Mouse (Mus musculus) liver, embryonic 14.5 days (tissue): ENCODE data around the gene Rhox3a. TPM values are rescaled to one million over a fixed set of nuclear protein-coding genes. Genes with fewer than 3 reads are reported as not detected.
"Not testable (repeated sequence)": the region's sequence is repeated elsewhere in the genome, so short reads cannot be mapped to it uniquely, and the experiment has no call there.

Source experiments
- ATAC-seq: fragments of 200-750 bp; cut with Nextera tagmentation; 2 replicates; pipeline ENCODE4 v1.8.0; 2017; ENCODE audit warnings: moderate number of reproducible peaks, mild to moderate bottlenecking, moderate library complexity; ENCODE audit not compliant: insufficient read depth
- DNase-seq, 3 experiments: peaks; one replicate each; pipeline ENCODE4 v3.0.0-alpha.2; 2012 to 2013; ENCODE audit warnings: low read depth in 3 of 3, low spot score in 3 of 3
- H3K27ac ChIP-seq: fragments of 300-500 bp; sonication (generic); 2 replicates; pipeline ENCODE4 v1.5.1; 2014; ENCODE audit warnings: moderate library complexity, mild to moderate bottlenecking, control low read depth, inconsistent platforms
- H3K27me3 ChIP-seq: fragments of 300-500 bp; sonication (generic); 2 replicates; pipeline ENCODE4 v1.6.1; 2014; ENCODE audit warnings: mild to moderate bottlenecking, low read length, moderate library complexity; ENCODE audit not compliant: control insufficient read depth, insufficient read depth
- H3K36me3 ChIP-seq: fragments of 300-500 bp; sonication (generic); replicated peaks from 2 replicates; pipeline ENCODE4 v1.6.1; 2014; ENCODE audit warnings: low read depth; ENCODE audit not compliant: control insufficient read depth, insufficient read depth
- H3K4me1 ChIP-seq, 2 experiments: fragments of 200-500 bp in 1 of 2; fragments of 300-500 bp in 1 of 2; sonication (generic) in 1 of 2; replicated peaks; 2 replicates each; pipeline ENCODE4 v1.6.1; 2012 to 2014; ENCODE audit warnings: antibody characterized with exemption in 1 of 2, inconsistent platforms in 1 of 2, low read length in 1 of 2; ENCODE audit not compliant: control insufficient read depth in 2 of 2, insufficient read depth in 2 of 2
- H3K4me2 ChIP-seq: fragments of 300-500 bp; sonication (generic); 2 replicates; pipeline ENCODE4 v1.6.1; 2014; ENCODE audit warnings: low read depth, mild to moderate bottlenecking, control low read depth, moderate library complexity
- H3K4me3 ChIP-seq, 2 experiments: fragments of 200-500 bp in 1 of 2; fragments of 300-500 bp in 1 of 2; sonication (generic) in 1 of 2; 2 replicates each; pipeline ENCODE4 v1.5.1; 2012 to 2014; ENCODE audit warnings: low read depth in 2 of 2, low read length in 2 of 2, mild to moderate bottlenecking in 2 of 2, control low read depth in 1 of 2, inconsistent platforms in 1 of 2, moderate library complexity in 1 of 2; ENCODE audit not compliant: insufficient read depth in 1 of 2
- H3K9ac ChIP-seq: fragments of 300-500 bp; sonication (generic); replicated peaks from 2 replicates; pipeline ENCODE4 v1.6.1; 2014; ENCODE audit warnings: mild to moderate bottlenecking, control low read depth, moderate library complexity
- H3K9me3 ChIP-seq: fragments of 300-500 bp; sonication (generic); 2 replicates; pipeline ENCODE4 v1.6.1; 2016; ENCODE audit warnings: low read length, mixed read lengths; ENCODE audit not compliant: control insufficient read depth
- CTCF ChIP-seq: IDR thresholded peaks from 2 replicates; pipeline ENCODE4 v1.5.1; 2016; ENCODE audit warnings: antibody characterized with exemption, low read depth, control low read depth
- EP300 ChIP-seq: IDR thresholded peaks from 2 replicates; pipeline ENCODE4 v1.6.1; 2016; ENCODE audit warnings: antibody characterized with exemption, low read depth
- WGBS: fragments of 180-500 bp; shearing (Covaris S2); extraction: QIAGEN DNeasy Blood & Tissue Kit; methylation state at CpG from one replicate; pipeline ENCODE4 v1.1.7; 2014; ENCODE audit not compliant: insufficient replicate concordance; 5-methylcytosine and 5-hydroxymethylcytosine counted together
- polyA plus RNA-seq, 2 experiments: library from polyadenylated mRNA; depleted of rRNA in 1 of 2; stranded (reverse) in 1 of 2; unstranded in 1 of 2; fragments of >200 nt; fragmentation: Nextera tagmentation in 1 of 2; extraction: Ambion mirVana in 1 of 2; gene quantifications; 2 replicates each; pipeline versions ENCODE4 v1.2.1 to v1.2.3; 2012 to 2014

The Rhox3a gene
- polyA plus RNA-seq (2012; rRNA removed) (not detected in 2 replicates), polyA plus RNA-seq (2014; fragmentation: Nextera tagmentation; extraction: Ambion mirVana) (not detected in 2 replicates)

- not testable (repeated sequence) for H3K4me3 ChIP-seq, H3K9ac ChIP-seq, H3K4me1 ChIP-seq, H3K4me2 ChIP-seq, H3K27me3 ChIP-seq, H3K36me3 ChIP-seq, ATAC-seq, H3K27ac ChIP-seq, H3K9me3 ChIP-seq, DNase-seq
- 56% methylated on average over 1 of the region's 3 CpGs for WGBS
These were observed at the start of gene Rhox3a for GRCm38 (mm10) chrX:37249619-37250018. TSS of gene Rhox3a (plus strand) at chrX:37249919.

- Histone ChIP-seq H3K36me3 (no peaks in the 10 kb centered on the region), H3K27ac (no peak within 1 kb of the TSS), H3K4me1 (no peaks in the 10 kb centered on the region), H3K9ac (no peak within 1 kb of the TSS), H3K27me3 (no peaks in the 10 kb centered on the region), H3K9me3 (no peaks in the 10 kb centered on the region), H3K4me3 (no peak within 1 kb of the TSS), H3K4me2 (no peak within 1 kb of the TSS)
- TF ChIP-seq CTCF (no peak), EP300 (no peak)
- no peak for DNase-seq
- WGBS = 75% methylated on average over 10 of the region's 10 CpGs
- no peak for ATAC-seq
These were observed 38.8 kb upstream of the Rhox3a start, which contains the start of gene Gm9 for GRCm38 (mm10) chrX:37210941-37211340. TSS of gene Gm9 (minus strand) at chrX:37211041.

- not testable (repeated sequence) for H3K9me3 ChIP-seq, ATAC-seq, DNase-seq, H3K27ac ChIP-seq, H3K4me2 ChIP-seq, H3K4me1 ChIP-seq, H3K4me3 ChIP-seq, H3K36me3 ChIP-seq, H3K9ac ChIP-seq, H3K27me3 ChIP-seq
- 48% methylated on average over 1 of the region's 1 CpGs for WGBS
These were observed 27.6 kb upstream of the Rhox3a start, which contains the start of gene Rhox1 for GRCm38 (mm10) chrX:37222158-37222557. TSS of gene Rhox1 (minus strand) at chrX:37222258.

- not testable (repeated sequence) for H3K4me3 ChIP-seq, H3K27me3 ChIP-seq, H3K9me3 ChIP-seq, ATAC-seq, H3K36me3 ChIP-seq, H3K9ac ChIP-seq, DNase-seq, H3K4me2 ChIP-seq, H3K4me1 ChIP-seq, H3K27ac ChIP-seq
- no CpG with 5 or more reads among the region's 9 CpGs for WGBS
These were observed 5.0 kb upstream of the Rhox3a start, which contains the start of gene Rhox2a for GRCm38 (mm10) chrX:37244676-37245075. TSS of gene Rhox2a (plus strand) at chrX:37244976.

- not testable (repeated sequence) for H3K27ac ChIP-seq, H3K27me3 ChIP-seq
These were observed 15.3 kb downstream of the Rhox3a start, which contains the start of gene Rhox4a for GRCm38 (mm10) chrX:37265038-37265437. TSS of gene Rhox4a (plus strand) at chrX:37265338.

More at GRCm38 (mm10) chrX:37265038-37265437, 15.3 kb downstream of the Rhox3a start, which contains the start of gene Rhox4a:
- not testable (repeated sequence) for H3K4me1 ChIP-seq, H3K36me3 ChIP-seq, H3K4me2 ChIP-seq, DNase-seq, ATAC-seq, H3K4me3 ChIP-seq, H3K9me3 ChIP-seq, H3K9ac ChIP-seq
- WGBS = 82% methylated on average over 10 of the region's 19 CpGs

Other genes with a start within 250 kb of the Rhox3a start
- gene Sowahd, start 201.1 kb upstream of the Rhox3a start, polyA plus RNA-seq (2012; rRNA removed) = 0.02 TPM in 1 of 2 replicates, not detected in the other
- gene Sowahd, start 201.1 kb upstream of the Rhox3a start, polyA plus RNA-seq (2014; fragmentation: Nextera tagmentation; extraction: Ambion mirVana) = 0.11 TPM in 1 of 2 replicates, not detected in the other
- 261 and 564 TPM in 2 replicates for gene Rpl39, start 164.5 kb upstream of the Rhox3a start, polyA plus RNA-seq (2012; rRNA removed)
- 545 and 615 TPM in 2 replicates for gene Rpl39, start 164.5 kb upstream of the Rhox3a start, polyA plus RNA-seq (2014; fragmentation: Nextera tagmentation; extraction: Ambion mirVana)
- gene Upf3b, start 139.6 kb upstream of the Rhox3a start, polyA plus RNA-seq (2012; rRNA removed) = 6.4 and 13.4 TPM in 2 replicates
- 7.4 and 7.9 TPM in 2 replicates for gene Upf3b, start 139.6 kb upstream of the Rhox3a start, polyA plus RNA-seq (2014; fragmentation: Nextera tagmentation; extraction: Ambion mirVana)
- 1.7 and 2.3 TPM in 2 replicates for gene Nkap, start 123.1 kb upstream of the Rhox3a start, polyA plus RNA-seq (2012; rRNA removed)
- gene Nkap, start 123.1 kb upstream of the Rhox3a start, polyA plus RNA-seq (2014; fragmentation: Nextera tagmentation; extraction: Ambion mirVana) = 4.4 and 5.1 TPM in 2 replicates
- gene Akap14, start 81.1 kb upstream of the Rhox3a start, polyA plus RNA-seq (2012; rRNA removed) = not detected in 2 replicates
- gene Akap14, start 81.1 kb upstream of the Rhox3a start, polyA plus RNA-seq (2014; fragmentation: Nextera tagmentation; extraction: Ambion mirVana) = 0.13 TPM in 1 of 2 replicates, not detected in the other
- gene Ndufa1, start 58.8 kb upstream of the Rhox3a start, polyA plus RNA-seq (2012; rRNA removed) = 111 and 169 TPM in 2 replicates
- 253 and 273 TPM in 2 replicates for gene Ndufa1, start 58.8 kb upstream of the Rhox3a start, polyA plus RNA-seq (2014; fragmentation: Nextera tagmentation; extraction: Ambion mirVana)
- gene Rnf113a1, start 58.7 kb upstream of the Rhox3a start, polyA plus RNA-seq (2012; rRNA removed) = 1.1 and 1.7 TPM in 2 replicates
- gene Rnf113a1, start 58.7 kb upstream of the Rhox3a start, polyA plus RNA-seq (2014; fragmentation: Nextera tagmentation; extraction: Ambion mirVana) = 2.3 and 3.2 TPM in 2 replicates
- not detected in 2 replicates for gene Gm9, start 38.9 kb upstream of the Rhox3a start, polyA plus RNA-seq (2012; rRNA removed)
- not detected in 2 replicates for gene Gm9, start 38.9 kb upstream of the Rhox3a start, polyA plus RNA-seq (2014; fragmentation: Nextera tagmentation; extraction: Ambion mirVana)
- gene Rhox1, start 27.7 kb upstream of the Rhox3a start, polyA plus RNA-seq (2012; rRNA removed) = not detected in 2 replicates
- not detected in 2 replicates for gene Rhox1, start 27.7 kb upstream of the Rhox3a start, polyA plus RNA-seq (2014; fragmentation: Nextera tagmentation; extraction: Ambion mirVana)
- not detected in 2 replicates for gene Rhox2a, start 4.9 kb upstream of the Rhox3a start, polyA plus RNA-seq (2012; rRNA removed)
- not detected in 2 replicates for gene Rhox2a, start 4.9 kb upstream of the Rhox3a start, polyA plus RNA-seq (2014; fragmentation: Nextera tagmentation; extraction: Ambion mirVana)
- gene Rhox4a, start 15.4 kb downstream of the Rhox3a start, polyA plus RNA-seq (2012; rRNA removed) = not detected in 2 replicates
- gene Rhox4a, start 15.4 kb downstream of the Rhox3a start, polyA plus RNA-seq (2014; fragmentation: Nextera tagmentation; extraction: Ambion mirVana) = not detected in 2 replicates
- not detected in 2 replicates for gene Rhox3a2, start 130.1 kb downstream of the Rhox3a start, polyA plus RNA-seq (2012; rRNA removed)
- gene Rhox3a2, start 130.1 kb downstream of the Rhox3a start, polyA plus RNA-seq (2014; fragmentation: Nextera tagmentation; extraction: Ambion mirVana) = not detected in 2 replicates
- not detected in 2 replicates for gene Rhox4a2, start 140.9 kb downstream of the Rhox3a start, polyA plus RNA-seq (2012; rRNA removed)
- not detected in 2 replicates for gene Rhox4a2, start 140.9 kb downstream of the Rhox3a start, polyA plus RNA-seq (2014; fragmentation: Nextera tagmentation; extraction: Ambion mirVana)
- gene Rhox2b, start 162.1 kb downstream of the Rhox3a start, polyA plus RNA-seq (2012; rRNA removed) = not detected in 2 replicates
- not detected in 2 replicates for gene Rhox2b, start 162.1 kb downstream of the Rhox3a start, polyA plus RNA-seq (2014; fragmentation: Nextera tagmentation; extraction: Ambion mirVana)
- not detected in 2 replicates for gene Rhox4b, start 182.6 kb downstream of the Rhox3a start, polyA plus RNA-seq (2012; rRNA removed)
- not detected in 2 replicates for gene Rhox4b, start 182.6 kb downstream of the Rhox3a start, polyA plus RNA-seq (2014; fragmentation: Nextera tagmentation; extraction: Ambion mirVana)
- not detected in 2 replicates for gene Rhox2c, start 203.8 kb downstream of the Rhox3a start, polyA plus RNA-seq (2012; rRNA removed)
- gene Rhox2c, start 203.8 kb downstream of the Rhox3a start, polyA plus RNA-seq (2014; fragmentation: Nextera tagmentation; extraction: Ambion mirVana) = not detected in 2 replicates
- gene Rhox3c, start 208.7 kb downstream of the Rhox3a start, polyA plus RNA-seq (2012; rRNA removed) = not detected in 2 replicates
- gene Rhox3c, start 208.7 kb downstream of the Rhox3a start, polyA plus RNA-seq (2014; fragmentation: Nextera tagmentation; extraction: Ambion mirVana) = not detected in 2 replicates
- not detected in 2 replicates for gene Rhox4c, start 230.4 kb downstream of the Rhox3a start, polyA plus RNA-seq (2012; rRNA removed)
- gene Rhox4c, start 230.4 kb downstream of the Rhox3a start, polyA plus RNA-seq (2014; fragmentation: Nextera tagmentation; extraction: Ambion mirVana) = not detected in 2 replicates
- gene Rhox2d, start 243.5 kb downstream of the Rhox3a start, polyA plus RNA-seq (2012; rRNA removed) = not detected in 2 replicates
- not detected in 2 replicates for gene Rhox2d, start 243.5 kb downstream of the Rhox3a start, polyA plus RNA-seq (2014; fragmentation: Nextera tagmentation; extraction: Ambion mirVana)